Mouse (Mus musculus) ZHBTc4 (cell line): Measurements from ENCODE around the gene Zfc3h1.

ENCODE experiments used
- DNase-seq: peaks from one replicate; pipeline ENCODE4 v3.0.0-alpha.2; 2011; ENCODE audit warnings: low read depth, low spot score

The Zfc3h1 gene

GRCm38 (mm10) chr10:115475000-115475550, 90.3 kb downstream of the Zfc3h1 start:
- DNase-seq, result peak; percentile 60

- DNase-seq, result no peak
Observed at GRCm38 (mm10) chr10:115476506-115476905, 91.7 kb downstream of the Zfc3h1 start.

- DNase-seq, result no peak
Observed at GRCm38 (mm10) chr10:115478441-115479141, 93.8 kb downstream of the Zfc3h1 start.
